Mouse (Mus musculus) neural tube, embryonic 13.5 days (tissue): ENCODE measurements around the gene Aoc3. TPM values are rescaled to one million over a fixed set of nuclear protein-coding genes. Genes with fewer than 3 reads are reported as not detected.
"Not testable (repeated sequence)": the region's sequence is repeated elsewhere in the genome, so short reads cannot be mapped to it uniquely, and the experiment has no call there.

Experiments used
- ATAC-seq: fragments of 200-750 bp; cut with Nextera tagmentation; 2 replicates; pipeline ENCODE4 v1.8.0; 2017; ENCODE audit warnings: low read depth, mild to moderate bottlenecking, moderate TSS enrichment, moderate library complexity
- H3K27ac ChIP-seq: fragments of 300-500 bp; sonication (generic); replicated peaks from 2 replicates; pipeline ENCODE4 v1.5.1; 2015; ENCODE audit warnings: moderate library complexity, mild to moderate bottlenecking, inconsistent platforms
- H3K27me3 ChIP-seq: fragments of 300-500 bp; sonication (generic); 2 replicates; pipeline ENCODE4 v1.6.1; 2015; ENCODE audit warnings: mild to moderate bottlenecking, inconsistent platforms
- H3K36me3 ChIP-seq: fragments of 300-500 bp; sonication (generic); 2 replicates; pipeline ENCODE4 v1.6.1; 2015; ENCODE audit warnings: mild to moderate bottlenecking, inconsistent platforms
- H3K4me1 ChIP-seq: fragments of 300-500 bp; sonication (generic); replicated peaks from 2 replicates; pipeline ENCODE4 v1.6.1; 2015; ENCODE audit warnings: inconsistent platforms
- H3K4me2 ChIP-seq: fragments of 300-500 bp; sonication (generic); 2 replicates; pipeline ENCODE4 v1.6.1; 2015; ENCODE audit warnings: inconsistent platforms, mild to moderate bottlenecking, moderate library complexity
- H3K4me3 ChIP-seq: fragments of 300-500 bp; sonication (generic); 2 replicates; pipeline ENCODE4 v1.5.1; 2015; ENCODE audit warnings: mild to moderate bottlenecking, inconsistent platforms
- H3K9ac ChIP-seq: fragments of 300-500 bp; sonication (generic); 2 replicates; pipeline ENCODE4 v1.6.1; 2015; ENCODE audit warnings: moderate library complexity, mild to moderate bottlenecking, inconsistent platforms
- H3K9me3 ChIP-seq: fragments of 300-500 bp; sonication (generic); 2 replicates; pipeline ENCODE4 v1.6.1; 2016; ENCODE audit warnings: inconsistent platforms
- WGBS: fragments of 180-500 bp; shearing (Covaris S2); methylation state at CpG from one replicate; pipeline ENCODE4 v1.1.7; 2015; 5-methylcytosine and 5-hydroxymethylcytosine counted together
- polyA plus RNA-seq: library from polyadenylated mRNA; unstranded; fragments of >200 nt; fragmentation: Nextera tagmentation; extraction: Ambion mirVana; gene quantifications from 2 replicates; pipeline ENCODE4 v1.2.1, GENCODE M21; 2015

The Aoc3 gene
- polyA plus RNA-seq, 1 experiment from 2014 or later, result not detected

DNA sequence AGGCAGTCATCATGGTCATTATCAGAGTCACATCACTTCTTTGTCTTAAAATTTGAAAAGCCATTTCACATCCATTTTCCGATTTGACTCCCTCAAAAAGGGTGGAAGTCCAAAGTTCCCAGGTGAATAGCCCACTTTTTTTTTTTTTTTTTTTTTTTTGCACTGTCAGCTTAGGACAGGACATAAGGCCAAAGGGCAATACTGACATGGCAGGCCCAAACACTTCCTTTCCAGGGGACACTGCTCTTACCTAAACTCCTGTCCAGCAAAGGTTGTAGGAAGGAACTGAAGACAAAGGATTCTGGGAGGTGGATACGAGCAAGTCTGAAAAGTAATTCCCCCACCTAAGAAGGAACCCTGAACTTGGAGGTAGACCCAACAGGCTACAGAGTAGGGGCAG is 25.5 kb downstream of the Aoc3 start:
- no peaks in the 10 kb centered on the region for H3K27me3 ChIP-seq
- H3K27ac ChIP-seq, result no peak overlapping the region
- no peak overlapping the region for H3K4me2 ChIP-seq
- H3K4me1 ChIP-seq, result no peaks in the 10 kb centered on the region
- no peaks in the 10 kb centered on the region for H3K9me3 ChIP-seq
- no peak for ATAC-seq
- H3K36me3 ChIP-seq, result no peaks in the 10 kb centered on the region
- H3K9ac ChIP-seq, result no peak overlapping the region
- H3K4me3 ChIP-seq, result no peak overlapping the region
- 87% methylated on average over 2 of the region's 2 CpGs for WGBS

DNA sequence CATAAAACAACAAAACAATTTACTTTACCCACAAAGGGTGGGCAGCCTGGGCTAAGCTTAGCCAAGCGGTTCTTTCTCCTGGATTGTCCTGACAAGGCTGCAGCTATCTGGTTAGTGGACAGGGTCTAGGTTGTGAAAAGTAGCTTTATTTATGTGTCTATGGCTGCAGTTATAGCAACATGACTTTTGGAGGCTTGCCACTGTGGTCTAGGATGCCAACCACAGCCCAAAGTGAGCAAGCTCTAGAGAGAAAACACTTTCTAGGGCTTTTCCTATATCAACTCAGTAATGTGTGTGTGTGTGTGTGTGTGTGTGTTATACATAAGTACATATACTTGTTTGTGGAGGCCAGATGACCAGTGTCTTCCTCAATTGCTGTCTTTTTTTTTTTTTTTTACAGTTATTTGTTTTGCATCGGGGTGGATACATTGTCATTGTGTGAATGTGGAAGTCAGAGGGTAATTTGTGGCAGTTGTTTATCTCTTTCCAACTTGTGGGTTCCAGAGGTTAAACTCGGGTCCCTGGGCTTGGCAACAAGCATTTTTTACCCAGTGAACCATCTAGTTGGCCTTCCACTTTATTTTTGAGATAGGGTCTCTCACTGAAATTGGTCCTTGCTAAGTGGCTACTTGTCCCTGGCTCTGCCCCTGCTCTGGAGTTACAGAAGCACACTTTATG is 27.2 kb downstream of the Aoc3 start:
- no peak for ATAC-seq
- Histone ChIP-seq H3K36me3 (no peaks in the 10 kb centered on the region), H3K27me3 (no peaks in the 10 kb centered on the region), H3K27ac (no peak overlapping the region), H3K4me1 (no peaks in the 10 kb centered on the region), H3K4me3 (no peak overlapping the region), H3K9ac (no peak overlapping the region), H3K4me2 (no peak overlapping the region), H3K9me3 (no peaks in the 10 kb centered on the region)
- 83% methylated on average over 3 of the region's 3 CpGs for WGBS

DNA sequence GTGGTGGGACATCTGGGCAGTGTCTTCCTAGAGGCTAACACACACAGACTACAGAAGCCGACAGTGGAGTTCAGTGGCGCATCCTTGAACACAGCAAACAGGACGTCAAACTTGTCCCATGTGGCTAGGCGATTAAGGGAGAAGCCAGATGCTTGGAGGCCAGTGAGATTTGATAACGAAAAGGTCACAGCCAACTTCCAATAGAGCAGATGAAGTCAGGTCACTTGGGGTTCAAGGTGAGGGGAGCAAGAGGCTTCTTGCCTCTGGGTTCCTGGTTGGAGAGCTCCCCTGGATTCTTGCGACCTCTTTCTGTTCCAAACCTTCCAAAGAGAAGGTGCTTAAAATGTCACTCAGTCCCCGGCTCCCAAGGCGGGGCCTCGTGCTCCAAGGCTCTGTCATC is 29.4 kb downstream of the Aoc3 start:
- Histone ChIP-seq H3K27me3 (no peaks in the 10 kb centered on the region), H3K4me2 (no peak overlapping the region), H3K9ac (no peak overlapping the region), H3K27ac (no peak overlapping the region), H3K9me3 (no peaks in the 10 kb centered on the region), H3K4me3 (no peak overlapping the region), H3K36me3 (no peaks in the 10 kb centered on the region), H3K4me1 (no peaks in the 10 kb centered on the region)
- 74% methylated on average over 9 of the region's 9 CpGs for WGBS
- no peak for ATAC-seq

DNA sequence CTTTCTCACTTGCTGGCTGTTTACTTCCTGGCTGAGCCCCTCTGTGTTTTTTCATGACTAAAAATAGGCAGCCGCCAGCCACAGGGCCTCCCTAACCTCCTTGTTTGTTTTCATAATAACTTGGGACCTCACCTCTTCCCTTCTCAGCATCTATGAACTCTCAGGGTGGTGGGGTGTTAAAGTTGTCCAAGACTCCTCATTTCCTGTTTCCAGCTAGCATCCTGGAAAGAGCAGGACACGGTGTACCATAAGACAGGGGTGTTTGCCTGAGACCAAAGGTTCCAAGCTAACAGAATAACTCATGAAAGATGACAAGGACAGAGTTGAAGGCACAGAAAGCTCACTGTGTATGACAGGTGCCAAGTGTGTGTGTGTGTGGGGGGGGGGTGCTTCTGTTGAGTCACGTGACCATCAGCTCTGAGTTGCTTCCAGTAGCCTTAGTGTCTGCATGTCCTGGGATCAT is 30.3 kb downstream of the Aoc3 start:
- 77% methylated on average over 3 of the region's 3 CpGs for WGBS
- Histone ChIP-seq H3K9me3 (no peaks in the 10 kb centered on the region), H3K4me3 (no peak overlapping the region), H3K36me3 (no peaks in the 10 kb centered on the region), H3K4me1 (no peaks in the 10 kb centered on the region), H3K27ac (no peak overlapping the region), H3K27me3 (no peaks in the 10 kb centered on the region), H3K4me2 (no peak overlapping the region), H3K9ac (no peak overlapping the region)
- no peak for ATAC-seq

DNA sequence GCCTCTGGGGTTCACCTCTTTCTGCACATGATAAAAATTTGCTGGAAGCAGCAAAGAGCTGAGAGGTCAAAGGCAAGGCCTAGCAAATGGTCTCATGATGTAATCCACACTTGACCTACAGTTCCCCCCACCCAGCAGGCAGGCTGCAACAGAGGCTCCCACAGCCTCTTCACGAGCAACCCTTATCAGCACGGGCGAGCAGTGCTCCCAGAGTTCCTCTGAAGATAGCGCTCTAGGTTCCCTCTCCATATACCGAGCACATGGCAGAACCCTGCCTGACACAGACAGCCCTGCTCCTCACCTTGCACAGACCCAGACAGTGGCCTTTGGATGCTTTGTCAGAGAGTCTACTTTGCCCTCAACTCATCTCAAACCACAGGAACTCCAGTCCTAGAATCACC is 34.1 kb downstream of the Aoc3 start:
- no peak overlapping the region for H3K4me2 ChIP-seq
- H3K27me3 ChIP-seq, result no peaks in the 10 kb centered on the region
- ATAC-seq, result no peak
- no peak overlapping the region for H3K9ac ChIP-seq
- no peaks in the 10 kb centered on the region for H3K36me3 ChIP-seq
- H3K4me3 ChIP-seq, result no peak overlapping the region
- H3K4me1 ChIP-seq, result no peaks in the 10 kb centered on the region
- no peak overlapping the region for H3K27ac ChIP-seq
- no peaks in the 10 kb centered on the region for H3K9me3 ChIP-seq
- 87% methylated on average over 5 of the region's 5 CpGs for WGBS

DNA sequence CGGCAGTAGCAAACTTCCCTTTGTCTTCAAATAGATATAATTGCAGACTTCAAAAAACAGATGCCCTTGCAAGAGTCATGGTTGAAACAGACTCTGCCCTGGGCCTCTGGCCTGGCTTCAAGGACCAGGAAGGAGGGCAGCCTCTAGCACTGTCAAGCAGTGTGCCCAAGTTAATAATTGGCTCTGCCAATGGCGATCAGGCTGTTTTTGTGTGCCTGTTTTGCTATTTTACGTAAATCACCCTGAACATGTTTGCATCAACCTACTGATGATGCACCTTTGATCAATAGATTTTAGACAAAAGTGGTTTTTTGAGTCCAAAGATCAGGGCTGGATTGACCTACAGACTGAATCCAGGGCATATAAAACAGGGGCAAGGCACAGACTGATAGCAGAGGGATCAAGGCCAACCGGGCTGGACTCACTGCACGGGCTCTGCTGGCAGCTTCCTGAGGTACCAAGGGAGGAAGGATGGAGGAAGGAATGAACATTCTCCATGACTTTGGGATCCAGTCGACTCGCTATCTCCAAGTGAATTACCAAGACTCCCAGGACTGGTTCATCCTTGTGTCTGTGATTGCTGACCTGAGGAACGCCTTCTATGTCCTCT is 37.0 kb downstream of the Aoc3 start, which contains the start of gene G6pc:
Gene G6pc (plus strand): TSS at position 236 of the 610 bp plus-strand sequence.
- Histone ChIP-seq H3K4me1 (no peaks in the 10 kb centered on the region), H3K4me3 (no peak within 1 kb of the TSS), H3K9ac (no peak within 1 kb of the TSS), H3K27ac (no peak within 1 kb of the TSS), H3K9me3 (no peaks in the 10 kb centered on the region), H3K36me3 (no peaks in the 10 kb centered on the region), H3K4me2 (no peak within 1 kb of the TSS), H3K27me3 (no peaks in the 10 kb centered on the region)
- no peak for ATAC-seq
- 89% methylated on average over 8 of the region's 8 CpGs for whole genome bisulfite sequencing

DNA sequence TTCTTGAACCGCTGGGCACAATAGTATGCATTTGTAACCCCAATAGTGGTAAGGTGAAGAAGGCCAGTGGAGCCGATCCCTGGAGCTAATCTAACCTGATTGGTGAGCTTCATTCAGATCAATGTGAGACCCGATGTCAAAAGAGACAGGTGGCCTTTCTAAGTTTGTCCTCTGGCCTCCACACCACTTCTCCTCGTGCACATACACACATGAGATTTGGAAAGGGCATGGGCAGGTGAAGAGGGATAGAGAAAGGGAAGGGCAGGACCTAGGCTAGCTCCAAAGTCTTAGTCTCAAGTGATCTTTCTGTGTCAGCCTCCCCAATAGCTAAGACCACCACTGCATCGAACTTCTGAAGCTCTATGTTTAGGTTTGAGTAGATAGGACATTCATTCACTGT is 39.7 kb downstream of the Aoc3 start:
- Histone ChIP-seq H3K36me3 (no peaks in the 10 kb centered on the region), H3K4me2 (no peak overlapping the region), H3K9me3 (no peaks in the 10 kb centered on the region), H3K9ac (no peak overlapping the region), H3K4me1 (no peaks in the 10 kb centered on the region), H3K27ac (no peak overlapping the region), H3K4me3 (no peak overlapping the region), H3K27me3 (no peaks in the 10 kb centered on the region)
- WGBS, result 87% methylated on average over 5 of the region's 5 CpGs
- ATAC-seq, result no peak

DNA sequence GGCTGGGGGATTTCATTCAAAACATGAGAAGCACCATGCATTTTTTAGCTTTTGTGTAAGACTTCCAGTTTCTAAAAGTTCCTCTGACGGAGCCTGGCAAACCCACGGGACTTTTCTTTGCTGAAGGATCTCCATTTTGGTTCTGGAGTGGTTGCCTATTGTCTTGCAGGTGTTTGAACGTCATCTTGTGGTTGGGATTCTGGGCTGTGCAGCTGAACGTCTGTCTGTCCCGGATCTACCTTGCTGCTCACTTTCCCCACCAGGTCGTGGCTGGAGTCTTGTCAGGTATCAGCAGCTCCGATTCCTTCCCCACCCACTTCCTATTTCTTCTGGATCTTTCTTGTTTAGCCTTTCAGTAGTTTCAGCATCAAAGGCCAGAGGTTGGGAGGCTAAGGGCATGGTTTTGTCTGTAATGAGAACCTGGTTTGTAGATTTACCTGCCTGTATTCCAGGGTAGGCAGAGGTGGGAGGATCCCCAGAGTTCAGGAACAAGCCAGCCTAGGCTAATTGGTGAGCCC is 44.1 kb downstream of the Aoc3 start:
- Histone ChIP-seq H3K27me3 (no peaks in the 10 kb centered on the region), H3K9me3 (no peaks in the 10 kb centered on the region), H3K4me1 (no peaks in the 10 kb centered on the region), H3K27ac (no peak overlapping the region), H3K4me2 (no peak overlapping the region), H3K9ac (no peak overlapping the region), H3K4me3 (no peak overlapping the region), H3K36me3 (no peaks in the 10 kb centered on the region)
- 77% methylated on average over 7 of the region's 7 CpGs for WGBS
- no peak for ATAC-seq

DNA sequence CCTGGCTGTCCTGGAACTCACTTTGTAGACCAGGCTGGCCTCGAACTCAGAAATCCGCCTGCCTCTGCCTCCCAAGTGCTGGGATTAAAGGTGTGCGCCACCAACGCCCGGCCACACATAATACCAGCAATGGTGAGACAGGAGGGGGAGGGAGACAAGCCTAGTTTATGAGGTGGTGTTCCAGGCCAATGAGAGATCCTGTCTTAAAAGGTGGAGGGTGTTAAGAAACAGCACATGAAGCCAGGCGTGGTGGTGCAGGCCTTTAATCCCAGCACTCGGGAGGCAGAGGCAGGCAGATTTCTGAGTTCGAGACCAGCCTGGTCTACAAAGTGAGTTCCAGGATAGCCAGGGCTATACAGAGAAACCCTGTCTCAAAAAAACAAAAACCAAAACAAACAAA is 47.8 kb downstream of the Aoc3 start:
- 93% methylated on average over 8 of the region's 8 CpGs for WGBS
- not testable (repeated sequence) for ATAC-seq

DNA sequence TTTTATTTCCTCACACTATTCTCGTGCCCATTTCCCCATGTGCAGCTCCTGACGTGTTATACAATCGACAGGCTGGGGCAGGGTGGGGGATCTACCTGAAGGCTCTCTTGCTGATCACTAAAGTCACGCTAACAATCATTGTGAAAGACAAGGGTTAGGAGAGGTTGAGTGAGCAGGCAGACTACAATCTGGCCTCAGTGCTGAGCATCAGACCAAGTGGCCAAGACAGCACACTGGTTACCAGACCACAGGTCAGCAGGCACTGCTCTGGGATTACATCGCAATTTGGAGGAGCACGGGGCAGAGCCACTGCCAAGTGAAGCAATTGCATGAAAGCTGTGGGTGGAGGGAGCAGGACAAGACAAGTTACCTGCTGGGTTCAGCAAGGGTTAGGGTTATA is 48.5 kb downstream of the Aoc3 start:
- H3K9ac ChIP-seq, result no peak overlapping the region
- H3K4me3 ChIP-seq, result no peak overlapping the region
- H3K27me3 ChIP-seq, result no peaks in the 10 kb centered on the region
- H3K27ac ChIP-seq, result no peak overlapping the region
- no peak for ATAC-seq
- WGBS, result 83% methylated on average over 6 of the region's 6 CpGs
- no peaks in the 10 kb centered on the region for H3K9me3 ChIP-seq
- H3K4me1 ChIP-seq, result no peaks in the 10 kb centered on the region
- H3K4me2 ChIP-seq, result no peak overlapping the region
- H3K36me3 ChIP-seq, result no peaks in the 10 kb centered on the region

More for the DNA sequence above, 47.8 kb downstream of the Aoc3 start:
- not testable (repeated sequence) for H3K4me2 ChIP-seq, H3K27me3 ChIP-seq, H3K9ac ChIP-seq, H3K4me3 ChIP-seq, H3K36me3 ChIP-seq, H3K27ac ChIP-seq, H3K9me3 ChIP-seq, H3K4me1 ChIP-seq

DNA sequence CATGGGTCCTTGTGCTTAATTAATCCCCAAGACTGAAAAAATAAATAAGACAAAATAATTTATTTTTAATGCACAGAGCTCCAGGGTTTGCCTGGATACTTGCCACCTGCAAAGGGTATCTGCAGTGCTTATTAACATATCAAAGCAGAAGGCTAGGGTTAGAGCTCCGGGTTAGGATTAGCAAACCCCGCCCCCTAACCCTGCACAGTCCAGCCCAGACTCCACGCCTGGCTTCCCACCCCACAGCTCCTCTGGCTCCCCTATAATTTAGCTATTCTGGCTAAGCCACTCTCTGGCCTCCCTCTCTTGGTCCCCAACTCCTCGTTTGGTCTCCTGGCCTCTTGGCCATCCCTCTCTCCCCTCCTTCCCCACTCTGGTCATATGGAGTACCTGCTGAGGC is 51.4 kb downstream of the Aoc3 start:
- Histone ChIP-seq H3K9me3 (no peaks in the 10 kb centered on the region), H3K4me1 (no peaks in the 10 kb centered on the region), H3K4me3 (no peak overlapping the region), H3K27me3 (no peaks in the 10 kb centered on the region), H3K27ac (no peak overlapping the region), H3K9ac (no peak overlapping the region), H3K36me3 (no peaks in the 10 kb centered on the region), H3K4me2 (no peak overlapping the region)
- WGBS, result 12% methylated on average over 4 of the region's 4 CpGs
- no peak for ATAC-seq
